Mouse (Mus musculus) adrenal gland, adult 2 months (tissue): ENCODE data around the gene Asic2. TPM values are rescaled to one million over a fixed set of nuclear protein-coding genes. Genes with fewer than 3 reads are reported as not detected.
A peak's percentile ranks its signal among the peaks of the same experiment; 100 is the strongest.

Experiments
- DNase-seq: peaks from one replicate; pipeline ENCODE4 v3.0.0; 2021
- polyA plus RNA-seq: library from polyadenylated mRNA; depleted of rRNA; stranded (reverse); fragments of >200 nt; gene quantifications from 2 replicates; pipeline ENCODE4 v1.2.3, GENCODE M21; 2012
- total RNA-seq, 2 experiments: library from RNA; stranded (reverse); gene quantifications; 2 replicates each; pipeline ENCODE4 v1.2.3; 2021

Gene Asic2
- total and polyA plus RNA-seq, 3 experiments: 1.9 to 2.7 (median 2.1) TPM

DNA sequence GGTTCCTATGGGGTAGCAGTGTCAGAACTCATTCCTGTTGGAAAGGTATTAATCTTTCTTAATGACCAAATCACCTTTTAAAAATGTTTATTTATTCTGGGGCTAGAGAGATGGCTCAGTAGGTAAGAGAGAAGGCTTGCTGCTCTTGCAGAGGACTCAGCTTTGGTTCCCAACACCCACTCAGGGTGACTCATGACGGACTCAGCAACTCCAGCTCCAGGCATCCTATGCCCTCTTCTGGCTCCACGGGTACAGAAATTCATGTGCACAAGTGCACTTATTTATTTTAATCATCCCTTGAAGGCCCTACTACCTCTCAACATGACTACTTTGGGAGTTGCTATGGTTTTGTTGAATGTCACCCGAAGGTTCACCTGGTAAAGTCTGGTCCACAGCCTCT lies 780.4 kb downstream of the Asic2 start:
- DNase-seq: no peak

DNA sequence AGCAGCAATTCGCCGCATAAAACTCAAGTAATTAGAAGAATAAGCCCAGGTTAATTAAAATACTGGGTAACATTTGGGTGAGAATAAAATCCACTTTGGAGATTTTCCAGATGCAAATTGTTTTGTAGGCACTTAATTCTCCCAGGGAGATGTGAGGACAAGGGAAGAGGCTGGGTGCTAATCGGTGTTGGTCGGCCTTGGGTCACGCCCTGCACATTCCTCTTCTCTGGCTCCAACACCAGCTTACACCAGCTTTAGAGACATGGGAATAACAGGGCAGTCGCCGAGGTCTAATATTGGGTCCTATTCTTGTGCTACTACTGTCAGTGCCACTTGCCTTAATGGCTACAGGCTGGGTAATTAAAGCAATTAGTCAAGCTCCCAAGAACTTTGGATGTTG lies 783.5 kb downstream of the Asic2 start:
- DNase-seq: no peak

DNA sequence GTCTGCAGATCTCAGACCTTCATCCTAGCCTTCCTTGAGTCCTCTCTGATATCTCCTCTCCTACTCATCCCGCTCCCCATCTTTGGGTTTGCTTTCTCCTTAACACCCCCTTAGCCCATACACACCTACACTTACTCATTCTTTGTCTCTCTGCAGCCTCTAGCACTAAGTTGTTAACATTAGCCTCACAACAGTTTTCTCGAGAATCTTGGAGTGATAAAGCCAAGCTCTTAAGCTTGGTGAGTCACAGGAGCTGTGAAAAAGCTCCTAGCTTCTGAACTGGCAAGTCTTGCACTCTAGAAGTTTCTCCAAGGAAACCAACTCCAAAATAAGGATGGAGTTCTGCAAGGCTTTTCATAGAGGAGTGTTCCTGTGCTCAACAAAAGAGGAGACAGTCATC lies 803.4 kb downstream of the Asic2 start:
- DNase-seq: no peak

DNA sequence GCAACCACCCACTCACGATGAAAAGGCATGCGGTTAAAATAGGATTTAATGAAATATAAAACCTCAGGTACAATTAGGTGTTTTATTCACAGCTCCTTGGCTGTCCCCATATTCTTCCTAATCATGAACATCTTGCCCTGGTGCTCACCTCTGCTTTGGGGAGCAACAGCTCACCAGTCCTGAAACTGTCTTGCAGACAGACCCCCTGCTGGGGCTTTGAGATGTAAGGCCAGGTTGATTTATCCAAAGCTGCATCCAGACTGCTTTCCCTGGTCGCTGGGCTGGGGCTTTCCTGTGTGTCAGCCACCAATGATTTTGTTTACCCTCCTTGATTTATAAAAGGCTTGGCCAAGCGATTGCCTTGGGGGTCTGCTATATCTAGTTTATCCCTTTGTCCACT lies 805.2 kb downstream of the Asic2 start:
- no peak for DNase-seq

DNA sequence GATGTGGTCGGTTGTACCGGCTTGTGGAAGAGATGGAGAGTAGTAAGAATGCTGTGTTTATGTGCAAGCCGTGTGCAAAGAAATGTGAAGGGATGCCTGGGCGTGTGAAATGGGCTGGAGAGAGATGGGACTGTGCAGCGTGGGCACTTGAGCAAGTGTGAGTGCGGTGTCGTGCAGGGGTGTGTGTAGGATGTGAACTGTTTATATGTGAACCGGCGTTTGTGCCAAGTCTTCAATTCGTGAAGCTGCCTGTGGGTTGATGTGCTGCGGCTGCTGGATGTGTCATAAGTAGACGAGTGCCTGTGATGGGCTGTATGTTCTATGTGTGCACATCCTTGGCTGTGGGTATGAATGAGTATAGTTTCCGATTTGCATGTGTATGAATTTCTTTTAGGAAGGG lies 814.4 kb downstream of the Asic2 start:
- DNase-seq: no peak

DNA sequence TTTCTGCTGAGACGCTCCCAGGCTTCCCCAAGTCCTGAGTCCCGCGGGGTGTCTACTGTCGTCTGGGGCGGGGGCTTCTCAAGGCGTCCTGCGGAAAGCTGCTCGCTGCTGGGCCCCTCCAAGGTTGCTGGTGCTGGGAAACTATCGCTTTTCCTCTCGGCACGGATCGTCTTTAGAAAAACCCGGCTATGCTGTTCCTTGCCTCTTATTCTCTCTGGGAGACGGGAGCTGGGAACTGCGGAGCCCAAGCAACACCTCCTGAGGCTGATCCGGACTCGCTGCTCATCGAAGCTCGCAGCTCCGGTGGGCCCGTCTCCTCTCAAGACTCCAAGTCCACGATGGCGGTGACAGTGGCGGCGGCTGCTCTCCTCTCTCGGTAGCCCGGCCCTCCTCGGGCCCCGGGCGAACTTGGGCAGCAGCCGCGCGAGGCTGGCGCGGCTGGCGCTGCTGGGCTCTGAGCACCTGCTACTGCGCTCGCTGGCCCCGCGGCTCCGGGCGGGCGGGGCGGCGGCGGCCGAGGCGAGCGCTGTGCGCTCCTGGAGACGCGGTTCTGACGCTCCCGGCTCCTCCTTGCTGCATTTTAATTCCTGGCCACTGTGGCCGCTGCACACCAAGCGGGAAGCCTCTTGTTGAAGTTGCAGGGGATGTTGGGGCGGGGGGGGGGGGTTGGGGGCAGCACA lies 815.0 kb downstream of the Asic2 start:
- DNase-seq: peak; percentile 64

DNA sequence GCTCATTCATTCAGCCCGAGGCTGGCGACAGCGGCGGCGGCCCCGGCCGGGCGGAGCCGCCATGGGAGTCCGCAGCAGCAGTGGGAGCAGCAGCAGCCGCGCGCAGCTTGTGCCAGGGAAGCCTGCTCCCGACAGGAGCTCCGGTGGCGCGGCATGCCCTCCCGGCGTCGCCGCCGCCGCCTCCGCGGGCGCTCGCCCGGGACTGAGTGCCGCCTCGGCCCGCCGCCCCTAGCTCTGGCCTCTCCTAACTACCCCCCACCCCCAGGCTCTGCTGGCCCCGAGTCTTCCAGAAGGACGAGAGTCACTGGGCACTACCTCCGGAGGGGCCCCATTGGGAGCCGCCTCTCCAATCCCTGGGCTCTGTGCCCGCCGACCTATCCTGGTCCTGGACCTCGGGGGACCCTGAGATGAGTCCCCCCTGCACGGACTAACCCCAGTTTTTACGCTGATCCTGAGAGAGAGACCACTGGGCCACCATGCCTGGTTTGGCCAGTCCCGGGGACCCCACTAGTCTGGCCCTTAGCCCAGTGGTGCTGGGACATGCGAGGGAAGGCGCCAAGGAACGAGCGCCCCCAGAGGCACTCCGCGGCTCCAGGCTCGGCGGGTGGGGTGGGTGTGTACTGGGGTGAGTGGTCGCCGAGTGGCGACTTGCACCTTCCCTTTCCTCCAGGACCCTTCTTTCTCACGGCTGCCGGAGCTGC lies 815.6 kb downstream of the Asic2 start:
- DNase-seq: peak; percentile 45

DNA sequence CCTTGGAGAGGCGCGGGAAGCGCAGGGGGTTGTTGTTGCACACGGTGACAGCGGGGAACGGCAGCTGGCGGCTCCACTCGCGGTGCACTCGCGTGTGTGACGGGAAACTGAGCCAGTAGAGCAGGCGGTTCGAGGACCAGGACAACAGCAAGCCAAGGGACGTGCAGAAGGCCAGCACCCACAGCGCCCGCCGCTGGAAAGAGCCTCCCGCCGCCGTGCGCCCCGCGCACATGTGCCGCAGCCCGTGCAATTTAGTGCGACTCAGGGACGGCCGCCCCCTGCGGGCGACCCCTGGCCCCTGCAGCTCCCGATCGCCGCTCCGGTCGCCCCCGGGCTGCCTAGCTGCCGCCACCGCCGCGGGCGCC lies 816.3 kb downstream of the Asic2 start:
- DNase-seq: peak; percentile 40

DNA sequence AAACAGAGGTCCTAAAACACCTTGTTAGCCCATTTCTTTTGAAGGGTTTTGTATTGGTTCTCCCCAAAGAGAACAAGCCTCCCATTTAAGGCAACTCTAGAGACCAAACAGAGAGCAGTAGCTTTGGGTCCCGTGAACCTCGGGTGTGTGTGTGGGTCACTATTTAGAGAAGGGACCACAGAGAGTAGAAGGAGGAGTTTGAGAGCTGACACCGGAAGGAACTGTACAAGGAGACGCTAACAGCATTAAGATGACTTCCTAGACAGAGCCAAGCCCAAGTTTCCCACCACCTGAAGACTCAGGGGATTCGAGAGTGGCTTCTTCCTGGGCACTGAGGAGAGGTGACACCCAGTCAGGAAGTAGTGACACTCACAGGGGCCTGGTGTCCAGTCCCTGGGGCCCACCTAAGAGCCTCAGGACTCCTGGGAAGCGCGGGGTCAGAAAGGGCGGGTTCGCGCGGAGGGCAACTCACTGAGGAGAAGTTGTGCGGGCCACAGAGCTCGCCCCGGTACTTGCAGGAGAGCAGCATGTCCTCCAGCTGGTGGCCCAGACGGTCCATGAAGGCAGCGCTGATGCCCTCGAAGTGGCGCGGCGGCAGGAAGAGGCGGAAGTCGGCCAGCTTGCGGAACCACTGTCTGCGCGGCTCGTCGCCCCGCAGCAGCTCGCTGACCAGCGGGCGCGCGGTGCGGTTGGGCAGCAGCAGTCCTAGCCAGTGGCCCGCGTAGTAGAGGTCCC lies 816.8 kb downstream of the Asic2 start:
- DNase-seq: peak; percentile 24

DNA sequence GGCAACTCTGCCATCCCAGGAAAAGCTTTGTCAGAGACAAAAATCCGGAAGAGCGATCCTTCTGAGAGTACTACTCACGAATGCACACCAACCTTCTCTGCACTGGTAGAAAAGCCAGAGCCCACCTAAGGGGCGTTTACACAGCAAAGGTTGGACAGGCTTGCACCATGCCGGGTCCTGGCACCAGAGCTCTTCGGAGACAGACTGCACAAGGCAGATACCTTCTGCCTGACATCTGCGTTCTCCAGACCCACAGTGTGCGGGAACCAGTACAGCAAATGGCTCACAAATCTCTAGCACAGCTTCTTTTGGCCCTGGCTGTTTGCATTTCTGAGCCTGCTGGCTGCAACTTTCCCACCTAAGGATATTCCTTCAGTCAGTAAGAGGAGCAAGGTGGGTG lies 817.6 kb downstream of the Asic2 start:
- no peak for DNase-seq

DNA sequence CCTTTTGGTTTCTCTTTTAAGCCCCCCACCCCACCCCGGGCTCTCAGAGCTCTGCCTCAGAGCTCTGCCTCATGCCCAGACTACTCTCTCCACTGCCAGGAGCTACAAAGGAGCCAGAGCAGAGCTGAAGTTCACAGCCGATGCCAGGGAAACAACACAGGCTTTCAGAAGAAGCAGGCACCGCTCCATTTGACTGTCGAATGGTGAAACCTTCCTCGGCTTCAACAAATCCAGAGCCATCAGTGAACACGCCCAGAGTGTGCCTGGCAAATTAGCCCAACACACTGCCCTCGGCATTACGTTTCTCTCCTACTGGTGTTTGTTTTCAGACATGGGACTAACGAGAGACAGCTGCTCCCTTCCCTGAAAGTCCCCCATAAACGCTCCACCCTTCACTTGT lies 819.8 kb downstream of the Asic2 start:
- DNase-seq: peak; percentile 5

DNA sequence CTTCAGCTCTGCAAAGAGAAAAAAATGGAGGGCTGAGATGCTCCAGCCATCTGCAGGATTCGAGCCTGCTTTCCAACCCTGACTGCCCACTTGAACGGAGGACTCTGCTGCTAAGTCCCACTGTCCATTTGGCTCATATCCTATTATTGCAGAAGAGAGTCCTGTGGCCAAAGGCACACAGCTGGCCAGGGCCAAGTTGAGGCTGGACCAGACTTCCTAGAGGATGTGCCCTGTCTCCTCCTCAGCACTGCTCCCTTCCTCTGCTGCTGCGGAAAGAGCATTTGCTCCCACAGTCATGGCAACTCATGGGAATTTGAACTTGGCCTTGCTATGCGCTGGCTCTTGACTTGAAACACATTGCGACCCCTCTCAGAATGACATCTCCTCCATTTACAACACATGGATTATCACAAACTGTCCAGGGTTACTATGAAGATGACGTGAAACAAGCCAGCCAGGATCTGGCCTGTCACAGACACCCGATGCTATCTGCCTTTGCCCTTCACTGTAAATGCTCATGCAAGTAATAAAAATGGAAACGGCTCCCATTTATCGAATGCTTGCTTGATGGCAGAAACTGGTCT lies 821.6 kb downstream of the Asic2 start:
- DNase-seq: no peak

DNA sequence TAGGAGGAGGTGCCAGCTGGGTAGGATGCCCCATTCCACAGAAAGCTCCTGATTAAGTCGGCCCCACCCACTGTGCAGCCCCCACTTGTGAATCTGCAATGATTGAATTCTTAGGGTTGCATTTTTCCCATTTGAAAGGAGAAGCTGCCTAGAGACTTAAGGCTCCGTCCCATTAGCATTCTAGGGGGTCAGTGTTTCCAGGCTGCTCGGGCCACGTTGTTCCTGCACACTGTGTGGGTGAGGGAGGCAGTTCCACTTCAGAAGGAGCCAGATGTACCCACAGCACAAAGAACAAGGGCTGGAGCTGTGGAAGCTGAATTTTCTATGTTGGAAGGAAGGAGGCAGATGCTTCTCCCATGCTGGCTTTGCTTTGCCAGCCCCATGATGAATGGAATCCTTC lies 833.1 kb downstream of the Asic2 start:
- DNase-seq: no peak

DNA sequence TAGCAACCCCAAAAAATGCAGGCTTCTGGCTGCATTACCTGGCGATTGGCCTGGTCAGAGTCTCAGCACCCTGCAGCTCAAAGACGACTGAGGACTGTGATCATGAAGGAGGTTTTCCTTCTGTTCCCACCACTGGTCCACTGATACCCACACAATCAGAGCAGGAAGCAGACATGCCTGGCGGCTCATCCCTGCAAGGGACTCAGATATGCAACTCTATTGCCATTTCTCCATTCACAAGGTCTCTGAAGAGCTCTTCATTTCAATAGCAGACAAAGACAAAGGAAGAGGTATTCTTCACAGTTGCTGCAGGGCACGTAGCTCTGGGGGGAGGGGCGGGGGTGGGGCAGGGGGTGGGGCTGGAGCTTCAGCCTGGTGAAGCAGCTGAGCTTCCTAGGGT lies 834.3 kb downstream of the Asic2 start:
- no peak for DNase-seq

DNA sequence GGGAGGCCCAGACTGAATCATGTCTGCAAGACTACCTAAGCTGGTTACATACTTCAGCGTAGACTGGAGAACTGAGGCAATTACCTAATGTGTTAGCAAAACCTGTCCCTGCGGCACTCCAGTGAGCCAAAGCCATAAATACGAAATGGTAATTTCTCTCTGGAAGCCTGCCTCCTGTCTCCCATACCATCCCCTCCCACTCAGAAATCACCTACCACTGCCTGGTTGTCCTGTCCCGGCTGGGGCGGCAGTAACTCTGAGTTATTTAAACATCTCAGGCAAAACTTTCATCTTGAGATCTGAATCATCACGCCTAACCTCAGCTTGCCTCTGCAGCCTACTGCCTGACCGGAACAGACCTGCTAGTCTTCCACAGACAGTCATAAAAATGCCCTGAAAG lies 835.6 kb downstream of the Asic2 start:
- DNase-seq: no peak

DNA sequence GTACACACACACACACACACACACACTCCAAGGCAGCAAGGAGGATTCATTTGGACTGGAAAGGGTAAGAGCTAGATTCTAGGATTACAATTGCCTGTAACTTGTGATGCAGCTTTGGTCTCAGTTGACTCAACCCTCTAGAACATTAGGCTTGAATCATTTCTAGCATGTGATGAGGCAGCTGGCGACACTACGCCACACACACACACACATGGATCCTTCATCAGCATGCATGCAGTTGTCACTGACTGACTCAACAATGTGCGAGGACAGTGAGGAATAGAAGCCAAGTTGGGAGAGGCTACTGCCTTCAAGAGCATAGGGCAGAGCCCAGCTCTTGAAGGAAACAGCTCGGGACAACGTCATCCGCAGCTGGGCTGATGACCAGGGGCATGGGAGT lies 843.9 kb downstream of the Asic2 start:
- no peak for DNase-seq

DNA sequence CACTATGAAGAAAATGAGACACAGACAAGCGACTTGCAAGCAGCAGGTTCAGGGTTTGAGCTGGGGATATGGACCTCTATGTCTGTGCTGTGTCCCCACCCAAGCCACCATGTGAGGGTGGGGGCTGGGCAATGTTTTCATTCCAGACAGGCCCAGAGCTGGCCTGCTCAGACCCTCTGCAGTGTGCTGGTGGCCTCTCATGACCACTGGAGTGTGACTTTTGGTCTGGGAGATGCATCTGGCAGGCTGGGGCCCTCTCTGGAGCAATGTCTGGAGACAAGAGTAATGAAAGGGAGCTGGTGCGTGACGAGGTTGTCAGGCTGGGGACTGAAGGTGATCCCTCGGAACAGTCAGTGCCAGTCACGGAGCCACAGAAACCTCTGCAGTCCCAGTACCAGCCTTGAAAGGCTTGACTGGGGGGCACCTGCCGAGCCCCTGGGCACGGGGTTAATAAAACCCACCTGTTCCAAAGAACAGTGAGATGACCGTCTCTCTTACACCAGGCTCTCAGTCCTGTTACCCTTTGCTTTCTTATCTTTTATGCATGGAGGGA lies 848.2 kb downstream of the Asic2 start:
- DNase-seq: no peak

DNA sequence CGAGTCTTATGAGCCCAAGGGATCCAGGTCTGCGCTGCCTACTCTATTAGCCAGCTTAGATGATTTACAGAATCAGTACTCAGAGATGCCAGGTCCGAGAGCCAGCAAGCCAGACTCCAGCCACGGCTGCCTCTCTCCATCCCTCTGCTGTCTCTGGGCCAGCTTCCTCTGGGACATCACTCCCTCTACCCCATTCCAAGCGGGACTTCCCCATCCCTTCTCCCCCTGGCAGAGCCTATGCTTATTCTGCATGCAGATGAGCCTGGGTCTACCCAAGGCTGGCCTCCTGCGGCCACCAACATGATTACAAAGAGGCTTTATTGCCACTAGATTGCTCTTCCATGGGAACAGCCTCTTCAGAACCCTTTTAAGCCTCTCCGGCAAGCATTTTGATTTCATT lies 850.2 kb downstream of the Asic2 start:
- no peak for DNase-seq

DNA sequence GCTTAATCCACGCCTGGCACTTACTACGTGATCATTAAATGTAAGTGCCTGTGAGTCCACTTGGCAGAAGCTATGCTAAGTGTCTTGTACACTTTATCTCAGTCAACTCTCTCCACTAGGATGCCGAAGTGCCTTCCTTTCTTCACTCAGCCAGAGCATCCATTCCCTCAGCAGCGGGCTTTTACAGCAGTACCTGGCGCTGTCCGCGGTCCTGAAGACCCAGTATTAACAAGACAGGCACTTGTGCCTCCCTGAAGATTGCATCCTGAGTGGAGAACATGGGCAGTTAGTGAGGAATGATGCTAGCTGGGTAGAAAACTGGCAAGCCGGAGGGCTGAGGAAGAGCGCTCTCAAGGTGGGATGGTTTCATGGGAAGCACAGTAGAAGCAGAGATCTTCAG lies 852.6 kb downstream of the Asic2 start:
- DNase-seq: peak; percentile 48

DNA sequence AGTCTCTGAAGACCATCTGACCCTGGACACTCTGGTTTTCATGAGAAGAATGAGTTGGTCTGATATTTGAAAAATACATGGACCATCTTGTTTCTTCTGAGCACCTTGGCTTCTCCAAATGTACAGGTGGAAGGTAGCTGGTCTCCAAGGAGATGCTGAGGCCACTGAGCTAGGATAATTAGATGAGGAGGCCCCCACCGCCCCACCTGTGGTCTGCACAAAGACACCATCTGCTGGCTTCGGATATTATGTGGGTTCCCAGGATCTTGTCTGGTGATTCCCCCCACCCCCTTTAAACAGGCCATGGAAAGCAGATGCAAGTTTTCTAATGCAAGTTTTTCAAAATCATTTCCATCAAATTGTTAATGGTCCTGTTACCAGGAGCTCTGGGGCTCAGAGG lies 856.6 kb downstream of the Asic2 start:
- no peak for DNase-seq

DNA sequence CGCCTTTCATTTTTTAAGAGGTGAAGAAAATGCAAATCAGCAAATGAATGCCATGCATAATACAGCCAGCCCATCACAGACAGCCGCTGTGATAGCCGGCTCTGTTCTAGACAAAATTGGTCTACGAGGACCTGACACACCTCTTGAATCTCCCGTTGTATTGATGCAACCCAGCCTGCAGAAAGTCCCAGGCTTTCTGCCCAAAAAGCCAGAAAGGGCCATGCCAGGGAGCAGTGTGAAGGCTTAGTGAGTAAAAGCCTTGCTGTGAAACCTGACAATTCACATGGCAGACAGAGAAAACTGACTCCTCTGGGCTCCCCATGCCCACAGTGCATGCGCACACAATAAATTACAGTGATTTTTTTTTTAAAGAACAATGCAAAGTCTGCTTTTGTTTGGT lies 858.2 kb downstream of the Asic2 start:
- no peak for DNase-seq

DNA sequence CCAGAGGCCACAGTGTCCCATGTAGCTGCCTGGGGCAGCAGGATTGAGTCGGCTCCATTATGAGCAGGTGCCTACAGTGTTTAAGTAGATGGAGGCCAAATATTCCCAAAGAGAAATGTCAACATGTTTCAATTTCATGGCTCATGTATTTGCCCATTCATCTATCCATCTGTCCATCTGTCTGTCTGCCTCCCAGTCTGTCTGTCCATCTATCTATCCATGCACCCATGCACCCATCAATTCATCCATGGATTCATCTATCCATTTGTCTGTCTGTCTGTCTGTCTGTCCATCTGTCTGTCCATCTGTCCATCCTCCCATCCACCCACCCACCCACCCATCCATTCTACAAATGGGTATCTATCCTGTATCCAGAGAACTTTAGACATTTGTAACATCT lies 861.3 kb downstream of the Asic2 start:
- no peak for DNase-seq

DNA sequence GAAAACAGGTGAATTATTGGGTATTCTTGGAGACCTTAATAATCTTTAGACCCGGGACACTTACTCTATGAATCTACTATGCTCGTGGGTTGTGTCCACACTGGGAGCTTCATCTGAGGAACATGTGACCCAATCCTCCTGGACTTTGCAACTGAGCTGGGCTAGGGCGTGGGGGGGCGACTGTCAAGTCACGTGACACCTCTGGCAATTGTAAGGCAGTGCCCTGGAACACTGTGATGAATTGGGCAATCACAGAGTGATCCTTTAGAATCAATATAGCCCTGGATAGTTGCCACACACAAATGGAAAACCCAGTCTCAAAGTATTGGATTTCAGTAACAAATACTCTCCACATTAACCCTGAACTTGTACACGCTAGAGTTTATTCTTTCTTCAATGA lies 867.4 kb downstream of the Asic2 start:
- no peak for DNase-seq
